Mouse (Mus musculus) effector memory CD4-positive, alpha-beta T cell, adult 7 months (primary cell): Measurements from ENCODE around the gene Creb5. TPM values are rescaled to one million over a fixed set of nuclear protein-coding genes. Genes with fewer than 3 reads are reported as not detected.

Experiments
- polyA plus RNA-seq: library from polyadenylated mRNA; unstranded; fragments of 100-300 nt; shearing (Covaris generic); gene quantifications from one replicate; pipeline ENCODE4 v1.2.1, GENCODE M21; 2017

The Creb5 gene
- polyA plus RNA-seq = 1.4 TPM

GRCm38 (mm10) chr6:53287038-53287561 lies at the start of gene Creb5:
TSS of gene Creb5 (plus strand) at chr6:53287270.

Other genes with a start within 250 kb of the Creb5 start
- gene Jazf1, start 218.6 kb upstream of the Creb5 start, polyA plus RNA-seq = 3.0 TPM